Mouse (Mus musculus): ENCODE results near the gene Nrl.

Gene Nrl

DNA sequence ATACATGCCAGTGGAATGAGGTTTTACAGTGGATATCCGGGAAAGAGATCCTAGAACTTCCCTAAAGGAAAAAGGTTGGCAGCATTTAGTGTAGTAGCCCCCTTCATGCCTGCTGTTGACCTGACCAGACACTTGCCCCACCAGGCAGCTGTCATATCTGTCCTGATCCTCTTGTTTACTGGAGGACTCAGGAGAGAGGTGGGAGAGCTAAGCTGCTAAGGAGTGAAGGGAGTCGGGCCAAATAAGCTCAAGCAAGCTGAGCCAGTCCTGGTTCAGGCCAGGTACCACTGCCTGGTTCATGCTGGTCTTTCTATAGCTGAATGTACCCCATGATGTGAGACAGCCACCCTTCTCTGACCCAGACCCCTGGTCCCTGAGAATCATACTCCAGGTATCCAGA lies 1.9 kb upstream of the Nrl start:
- no peak for DNase-seq

DNA sequence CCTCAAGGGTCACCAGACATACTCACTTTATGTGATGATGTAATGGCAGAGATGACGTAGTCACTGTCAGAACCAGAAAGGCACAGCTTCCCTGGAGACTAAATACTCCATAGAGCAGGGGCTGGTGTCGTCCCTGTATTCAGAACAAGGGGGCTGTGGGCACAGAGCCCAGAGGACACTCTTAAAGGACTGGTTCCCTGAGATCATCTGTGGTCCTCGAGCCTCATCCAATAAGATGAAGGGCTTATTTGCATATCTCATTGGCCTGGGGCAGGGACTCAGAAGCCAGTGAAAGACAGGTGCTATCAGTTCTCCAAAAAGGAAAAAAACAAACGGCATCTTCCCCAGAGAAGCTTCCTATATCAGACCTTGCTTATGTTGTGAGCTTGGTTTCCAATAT lies 719 bp downstream of the Nrl start:
- DNase-seq = no peak

DNA sequence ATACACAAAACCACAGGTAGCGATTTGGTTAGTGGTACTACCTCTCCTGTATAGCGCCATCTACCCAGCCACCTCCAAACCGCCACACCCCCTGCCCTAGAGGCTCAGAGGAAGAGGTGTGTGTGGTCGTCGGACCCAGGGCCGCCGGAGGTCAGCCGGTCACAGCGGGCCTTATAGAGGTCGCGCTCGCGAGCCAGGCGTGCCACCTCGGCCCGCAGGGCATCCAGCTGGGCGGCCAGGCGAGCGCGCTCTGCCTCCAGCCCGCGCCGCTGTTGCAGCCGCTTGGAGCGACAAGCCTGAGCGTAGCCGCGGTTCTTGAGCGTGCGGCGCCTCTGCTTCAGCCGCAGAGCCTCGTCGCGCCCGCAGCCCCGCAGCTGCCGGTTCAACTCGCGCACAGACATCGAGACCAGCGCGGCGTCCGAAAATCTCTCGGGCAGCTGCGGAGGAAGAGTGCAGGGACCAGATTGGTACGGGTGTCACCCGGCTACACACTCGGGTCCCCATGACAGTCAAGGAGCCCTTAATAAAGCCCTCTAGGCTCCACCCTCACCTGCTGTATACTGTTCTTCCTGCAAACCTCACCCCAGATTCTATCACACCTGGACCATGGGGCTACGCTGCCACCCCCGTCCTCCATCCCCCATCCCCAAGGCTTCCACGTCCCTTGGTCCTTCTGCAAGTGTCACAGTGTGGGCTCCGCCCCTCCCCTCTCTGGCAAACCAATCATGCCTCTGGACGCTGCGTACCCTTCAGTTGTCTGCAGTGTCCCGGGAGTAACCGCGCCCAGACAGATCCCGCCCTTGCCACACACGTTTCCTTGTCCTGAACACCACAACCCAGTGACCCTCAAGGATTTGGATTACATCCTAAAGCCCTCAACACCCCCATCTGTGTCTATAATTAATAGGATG lies 4.1 kb downstream of the Nrl start:
- peak; percentile 22 for DNase-seq

DNA sequence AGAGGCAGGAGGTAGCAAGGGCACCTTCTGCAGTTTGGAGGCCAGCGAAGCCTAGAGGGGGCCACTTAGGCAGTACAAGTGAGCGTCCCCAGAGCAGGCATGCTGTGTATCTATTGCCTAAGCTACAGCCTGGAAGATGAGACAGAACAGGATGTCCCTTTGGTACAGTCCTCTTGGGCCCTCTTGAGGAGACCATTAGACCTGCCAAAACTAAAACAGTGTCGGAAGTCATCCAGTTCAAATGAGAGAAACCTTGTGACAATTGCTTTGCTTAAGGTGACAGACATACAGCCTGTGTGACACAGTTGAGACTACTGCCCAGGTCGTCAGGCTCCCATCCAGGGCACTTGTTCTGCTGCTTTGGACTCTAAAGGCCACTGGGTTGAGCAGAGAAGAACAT lies 5.2 kb downstream of the Nrl start:
- no peak for DNase-seq

DNA sequence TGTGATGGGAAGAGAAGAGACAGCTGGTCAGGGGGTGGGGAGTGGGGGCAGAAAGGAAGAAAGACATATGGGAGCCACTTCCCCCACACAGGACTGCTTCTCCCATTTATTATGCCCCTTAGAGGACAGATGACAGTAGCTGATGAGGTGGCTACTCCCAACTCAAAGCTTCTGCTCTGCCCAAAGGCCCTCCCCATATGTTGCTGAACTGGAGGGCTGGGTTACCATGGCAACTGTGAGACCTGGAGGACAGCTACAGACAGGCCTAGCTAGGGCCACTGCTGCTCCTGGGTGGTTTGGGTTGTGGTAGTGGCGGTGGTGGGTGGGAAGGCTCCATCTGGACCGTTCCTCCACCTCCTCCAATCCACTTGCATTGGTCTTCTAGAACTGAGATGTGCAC lies 5.9 kb downstream of the Nrl start:
- no peak for DNase-seq

DNA sequence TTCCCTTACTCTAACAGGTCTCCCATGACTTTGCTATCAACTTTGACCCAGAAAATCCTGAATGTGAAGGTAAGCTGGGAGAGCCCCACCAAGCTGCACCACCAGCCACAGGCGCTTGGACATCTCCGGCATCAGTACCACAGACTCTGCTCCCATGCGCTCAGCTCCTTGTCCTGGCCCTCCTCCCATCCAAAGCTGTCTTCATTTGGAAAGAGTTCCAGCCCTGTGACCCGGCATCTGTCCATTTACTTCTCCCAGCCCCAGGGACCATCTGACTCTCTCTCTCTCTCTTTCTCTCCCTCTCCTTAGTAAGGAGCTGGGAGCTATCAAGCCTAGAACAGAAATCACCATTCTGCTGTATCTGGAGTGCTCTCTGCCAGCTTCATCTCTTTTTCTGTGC lies 8.9 kb downstream of the Nrl start:
- no peak for DNase-seq

DNA sequence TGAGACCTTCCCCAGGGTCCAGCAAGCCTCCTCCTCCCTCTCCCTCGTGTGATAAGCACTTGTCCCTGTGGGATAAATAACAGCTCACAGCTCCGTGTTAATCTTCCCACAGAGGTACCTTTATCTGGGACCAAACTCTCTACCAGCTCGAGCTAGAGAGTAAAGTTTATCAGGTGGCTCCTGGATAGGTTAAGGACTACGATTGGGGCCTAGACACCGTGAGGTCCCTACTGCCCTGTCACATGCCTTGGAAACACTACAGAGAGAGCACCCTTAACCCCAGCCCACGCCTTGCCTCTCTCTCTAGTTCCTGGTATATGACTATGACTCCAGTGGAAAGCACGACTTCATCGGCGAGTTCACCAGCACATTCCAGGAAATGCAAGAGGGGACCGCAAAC lies 10.9 kb downstream of the Nrl start:
- no peak for DNase-seq

DNA sequence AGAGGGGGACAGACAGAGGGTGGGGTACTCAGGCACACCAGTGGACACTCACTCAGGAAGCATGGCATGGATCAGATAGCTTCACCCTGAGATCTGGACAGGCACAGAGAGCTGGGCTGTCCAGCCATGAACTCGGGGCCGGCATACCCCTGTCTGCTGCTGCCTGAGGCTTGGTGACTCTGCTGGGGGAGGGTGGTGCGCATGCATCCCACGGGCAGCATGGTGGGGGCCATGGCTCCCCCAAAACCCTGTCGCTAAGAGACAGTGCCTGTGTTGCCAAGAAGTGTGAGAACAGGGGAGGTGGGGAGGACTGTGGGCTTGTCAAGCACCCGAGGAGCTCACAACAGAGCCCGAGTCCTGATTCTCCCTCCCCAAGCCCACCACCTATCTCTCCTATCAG lies 13.7 kb downstream of the Nrl start:
- no peak for DNase-seq

DNA sequence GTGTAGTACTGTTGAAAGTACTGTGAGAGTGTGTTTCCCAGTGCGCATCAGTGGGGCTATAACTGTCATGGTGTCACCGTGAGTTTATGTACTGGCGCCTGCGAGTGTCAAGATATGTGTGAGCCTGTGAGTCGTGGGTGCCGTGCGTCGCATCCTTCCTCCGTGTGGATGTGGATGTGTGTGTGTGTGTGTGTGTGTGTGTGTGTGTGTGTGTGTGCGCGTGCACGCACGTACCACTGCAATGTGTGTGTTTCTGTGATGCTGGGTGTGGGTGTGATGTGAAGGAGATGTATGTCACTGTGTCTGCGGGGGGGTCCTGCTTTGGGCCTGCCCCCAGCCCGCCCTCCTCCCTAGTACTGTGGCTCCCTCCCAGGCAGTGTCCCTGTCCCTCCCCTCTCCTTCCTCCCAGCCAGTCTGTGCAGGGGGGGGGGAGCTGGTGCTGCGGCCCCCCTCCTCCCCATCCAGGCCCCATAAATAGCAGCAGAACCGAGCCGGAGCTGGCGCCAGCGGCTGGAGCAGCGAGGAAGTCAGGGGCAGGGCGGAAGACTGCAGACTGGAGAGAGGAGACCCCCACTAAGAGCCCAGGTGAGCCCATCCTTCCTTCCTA lies 14.6 kb downstream of the Nrl start, which contains the start of gene Cpne6:
TSS of gene Cpne6 (plus strand) at position 321 of the 607 bp plus-strand sequence.
- no peak for DNase-seq

DNA sequence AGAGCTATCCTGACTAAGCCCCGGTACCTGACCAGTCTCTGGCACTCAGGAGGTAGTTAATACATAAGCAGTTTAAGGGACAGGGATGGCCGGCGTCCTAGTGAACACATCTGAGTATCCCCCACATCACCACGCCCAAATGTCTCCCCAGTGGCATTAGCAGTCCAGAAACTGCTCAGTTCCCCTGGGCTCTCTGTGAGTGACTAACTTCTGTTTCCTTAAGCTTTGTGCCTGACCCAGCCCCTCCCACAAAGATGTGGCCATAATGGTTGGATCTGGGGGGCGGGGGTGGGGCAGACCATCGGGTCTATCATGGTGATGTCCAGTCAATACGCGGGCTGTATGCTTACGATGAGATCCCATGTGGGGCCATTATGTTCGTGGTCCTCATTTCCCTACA lies 15.2 kb downstream of the Nrl start:
- DNase-seq = no peak

DNA sequence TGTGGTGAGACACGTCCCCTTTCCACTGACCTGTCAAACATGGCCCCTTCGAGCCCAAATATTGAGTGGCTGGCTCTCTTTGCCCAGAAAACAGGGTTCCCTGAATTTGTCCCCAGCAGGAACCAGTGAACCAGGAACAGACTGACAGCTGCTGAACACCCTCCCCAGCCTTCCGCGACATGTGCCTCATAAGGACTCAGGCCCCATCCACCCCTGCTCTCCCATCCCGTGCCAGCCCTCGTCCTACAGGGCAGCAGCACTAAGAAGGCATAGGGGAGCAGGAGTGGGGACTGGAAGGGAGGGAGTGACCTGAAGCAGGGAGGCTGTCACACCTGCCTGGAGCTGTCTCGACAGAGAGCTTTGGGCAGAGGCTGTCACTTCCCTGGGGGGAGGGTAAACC lies 17.0 kb downstream of the Nrl start:
- DNase-seq = no peak

DNA sequence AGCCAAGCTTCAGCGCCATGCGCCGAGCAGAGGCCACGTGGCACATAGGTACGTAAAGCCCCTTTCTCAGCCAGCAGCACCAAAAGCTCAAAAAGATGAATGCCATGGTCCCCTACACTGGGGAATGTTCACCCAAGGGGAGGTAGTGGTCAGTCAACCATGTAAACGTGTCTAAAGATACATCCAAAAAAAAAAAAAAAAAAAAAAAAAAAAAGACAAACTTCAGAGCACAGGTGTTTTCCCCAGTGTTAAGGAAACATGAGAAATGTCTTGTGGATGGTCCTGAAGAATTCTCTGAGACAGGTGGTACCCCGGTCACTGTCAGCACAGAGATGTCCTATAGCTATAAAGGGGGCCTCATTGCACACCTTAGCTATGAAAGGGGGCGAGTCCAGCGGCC lies 19.2 kb downstream of the Nrl start:
- no peak for DNase-seq

DNA sequence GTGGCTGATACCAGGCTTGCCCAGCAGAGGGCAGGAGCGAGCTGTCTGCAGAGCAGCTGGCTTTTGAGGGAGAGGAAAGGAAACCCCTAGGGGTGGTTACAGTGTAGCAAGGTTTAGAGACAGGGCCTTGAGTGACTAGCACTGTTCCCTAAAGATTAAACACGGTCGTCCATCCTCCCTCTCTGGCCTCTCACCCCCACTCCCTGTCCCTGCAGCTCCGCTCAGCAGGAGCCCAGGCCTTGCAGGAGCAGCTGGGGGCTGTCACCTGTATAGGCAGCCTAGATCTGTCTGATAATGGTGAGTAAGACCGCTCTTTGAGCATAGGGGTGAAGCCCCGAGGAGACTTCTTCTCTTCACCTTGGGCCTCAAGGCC lies 27.3 kb downstream of the Nrl start:
- peak; percentile 87 for DNase-seq

DNA sequence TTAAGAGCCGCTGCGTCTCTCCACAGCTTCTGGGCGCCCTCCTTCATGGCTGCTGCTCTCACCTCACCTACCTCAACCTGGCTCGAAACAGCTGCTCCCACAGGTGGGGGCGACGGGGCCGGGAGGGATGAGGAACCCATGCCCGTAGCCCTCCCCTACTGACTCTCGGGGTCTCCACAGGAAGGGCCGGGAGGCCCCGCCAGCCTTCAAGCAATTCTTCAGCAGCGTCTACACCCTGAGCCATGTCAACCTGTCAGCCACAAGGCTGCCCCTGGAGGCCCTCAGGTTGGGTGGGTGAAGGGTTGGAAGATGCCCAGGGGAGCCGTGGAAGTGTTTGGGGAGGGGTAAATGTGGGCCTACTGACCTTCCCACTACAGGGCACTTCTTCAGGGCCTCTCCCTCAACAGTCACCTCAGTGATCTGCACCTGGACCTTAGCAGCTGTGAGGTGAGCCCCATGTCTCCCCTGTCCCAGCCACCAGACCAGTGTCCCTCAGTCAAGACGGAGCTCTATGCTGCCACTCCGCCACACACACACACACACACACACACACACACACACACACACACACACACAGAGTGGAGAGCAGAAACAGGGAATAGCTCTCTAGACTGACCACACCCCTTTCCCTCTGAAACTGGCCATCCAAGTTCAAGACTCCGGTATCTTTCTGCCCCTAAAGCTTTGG lies 27.9 kb downstream of the Nrl start:
- DNase-seq = no peak

DNA sequence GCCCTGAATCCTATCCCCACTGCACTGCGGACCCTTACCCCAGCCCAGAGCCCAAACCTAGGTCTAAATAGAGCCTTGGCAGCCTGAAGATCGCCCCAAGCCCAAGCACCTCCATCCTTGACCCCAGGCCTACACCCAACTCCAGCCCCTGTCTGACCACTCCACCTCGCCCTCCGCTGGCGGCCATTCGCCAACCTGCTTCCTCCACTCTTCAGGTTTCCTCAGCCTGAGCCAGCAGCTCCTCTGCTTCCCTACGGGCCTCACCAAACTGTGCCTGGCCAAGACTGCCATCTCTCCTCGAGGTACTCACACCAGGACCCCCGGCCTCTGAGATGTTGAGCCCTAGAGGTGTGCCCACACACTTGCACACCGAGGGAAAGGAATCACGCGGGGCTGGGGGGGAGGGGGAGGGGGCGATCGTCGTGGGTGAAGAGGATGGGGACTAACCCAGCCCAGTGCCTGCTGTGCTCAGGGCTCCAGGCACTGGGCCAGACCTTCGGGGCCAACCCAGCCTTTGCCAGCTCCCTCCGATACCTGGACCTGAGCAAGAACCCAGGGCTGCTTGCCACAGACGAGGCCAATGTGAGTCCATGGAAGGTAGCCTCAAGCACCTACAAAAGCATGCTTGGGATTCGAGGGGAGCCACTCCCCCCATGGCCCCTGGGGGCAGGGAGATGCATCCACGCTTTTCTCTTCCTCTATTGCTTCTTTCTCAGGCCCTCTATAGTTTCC lies 29.1 kb downstream of the Nrl start:
- DNase-seq = no peak

DNA sequence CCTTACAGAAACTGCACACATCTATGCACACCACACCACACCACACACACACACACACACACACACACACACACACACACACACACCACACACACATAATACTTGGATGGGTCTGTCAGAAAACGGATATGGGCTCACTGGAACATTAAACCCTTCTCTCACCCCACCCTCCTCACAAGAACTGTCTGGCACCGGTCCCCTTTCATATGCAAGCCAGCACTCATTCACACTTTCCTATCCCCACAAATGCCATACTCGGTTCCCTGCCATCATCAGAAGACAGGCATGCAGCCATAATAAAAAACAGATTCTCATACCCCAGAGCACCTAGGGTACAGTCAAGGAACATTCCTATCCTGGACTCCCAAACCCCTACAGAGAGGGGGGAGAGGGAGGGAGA lies 32.7 kb downstream of the Nrl start:
- DNase-seq = no peak

DNA sequence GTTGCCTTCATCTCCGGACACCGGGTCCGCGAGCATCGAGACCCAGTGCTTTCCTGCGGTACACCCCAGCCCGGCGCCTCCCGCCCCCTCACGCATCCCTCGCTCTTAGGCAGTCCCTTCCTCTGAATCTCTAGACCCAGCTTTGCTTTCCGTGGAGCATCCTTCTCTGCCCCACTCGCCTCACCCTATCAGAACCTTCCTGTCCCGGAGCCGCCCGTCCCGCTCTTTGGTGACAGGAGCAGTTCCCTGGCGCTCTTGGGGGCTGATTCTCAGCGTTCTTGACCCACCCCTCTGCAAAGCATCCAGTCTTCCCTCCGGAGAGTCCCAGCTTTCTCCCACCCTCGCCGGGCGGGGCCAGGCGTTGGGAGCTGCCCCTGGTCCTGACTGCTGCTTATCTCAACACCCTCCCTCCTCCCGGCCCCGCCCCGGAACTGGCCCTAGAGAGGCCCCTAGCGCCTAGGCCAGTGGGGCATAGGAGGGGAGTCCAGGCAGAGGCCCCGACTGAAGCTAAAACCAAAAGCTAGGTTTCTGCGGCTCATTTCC lies 33.4 kb downstream of the Nrl start:
- peak; percentile 49 for DNase-seq

DNA sequence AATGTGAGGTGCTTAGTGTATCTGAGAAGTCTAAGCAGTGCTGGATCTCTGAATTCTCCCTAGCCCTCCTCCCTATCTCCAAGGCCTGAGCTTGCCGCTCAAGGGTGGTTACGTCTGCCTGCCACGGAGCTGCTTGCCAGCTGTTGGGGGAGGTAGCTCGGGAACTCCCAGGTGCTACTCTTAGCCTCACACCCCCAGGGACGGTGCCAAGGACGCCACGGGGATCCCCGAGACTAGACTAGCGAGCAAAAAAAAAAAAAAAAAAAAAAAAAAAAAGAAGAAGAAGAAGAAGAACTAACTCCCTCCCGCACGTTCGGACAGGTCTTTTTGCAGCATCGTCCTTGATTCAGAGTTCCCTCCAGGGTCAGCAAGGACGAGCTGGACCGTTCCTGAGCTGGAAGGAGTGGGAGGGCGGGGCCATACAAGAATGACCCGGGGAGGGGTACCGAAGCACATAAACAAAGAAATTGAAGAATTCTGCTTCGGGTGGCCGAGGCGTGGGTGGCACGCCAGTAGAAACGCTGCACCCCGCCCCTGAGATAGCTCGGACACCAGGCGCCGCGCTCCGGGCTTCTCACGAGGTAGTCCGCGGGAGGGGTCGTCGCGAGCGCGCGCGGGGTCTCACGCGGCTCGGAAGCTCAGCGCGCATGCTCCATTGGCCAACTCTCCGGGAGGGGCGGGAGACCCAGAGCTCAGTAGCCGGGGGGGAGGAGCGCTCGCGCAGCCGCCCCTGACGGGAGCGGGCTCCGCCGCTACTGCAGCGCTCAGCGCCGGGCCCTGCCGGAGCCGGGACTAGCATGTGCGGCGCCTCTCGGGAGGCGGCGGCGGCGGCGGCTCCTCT lies 34.2 kb downstream of the Nrl start, which contains the start of gene Carmil3:
TSS of gene Carmil3 (plus strand) at position 291 of the 841 bp plus-strand sequence.
- DNase-seq = peak; percentile 70

DNA sequence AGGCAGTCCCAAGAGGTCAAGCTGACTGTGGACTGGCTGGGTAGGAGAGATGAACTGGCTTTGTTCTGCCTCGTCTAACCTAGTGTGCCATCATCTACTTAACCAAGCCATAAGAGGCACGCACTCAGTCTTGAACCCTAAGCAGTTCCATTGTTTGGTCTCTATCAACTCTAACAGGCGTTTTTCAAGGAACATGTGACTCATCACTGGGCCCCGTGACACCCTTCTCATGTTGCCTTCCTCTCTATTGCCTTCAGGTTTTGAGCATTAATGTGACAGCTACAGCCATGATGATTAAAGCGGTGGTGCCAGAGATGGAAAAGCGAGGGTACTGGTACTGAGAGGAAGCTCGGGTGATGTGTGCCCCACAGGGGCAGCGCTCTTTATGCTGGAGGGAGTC lies 37.9 kb downstream of the Nrl start:
- DNase-seq = no peak

DNA sequence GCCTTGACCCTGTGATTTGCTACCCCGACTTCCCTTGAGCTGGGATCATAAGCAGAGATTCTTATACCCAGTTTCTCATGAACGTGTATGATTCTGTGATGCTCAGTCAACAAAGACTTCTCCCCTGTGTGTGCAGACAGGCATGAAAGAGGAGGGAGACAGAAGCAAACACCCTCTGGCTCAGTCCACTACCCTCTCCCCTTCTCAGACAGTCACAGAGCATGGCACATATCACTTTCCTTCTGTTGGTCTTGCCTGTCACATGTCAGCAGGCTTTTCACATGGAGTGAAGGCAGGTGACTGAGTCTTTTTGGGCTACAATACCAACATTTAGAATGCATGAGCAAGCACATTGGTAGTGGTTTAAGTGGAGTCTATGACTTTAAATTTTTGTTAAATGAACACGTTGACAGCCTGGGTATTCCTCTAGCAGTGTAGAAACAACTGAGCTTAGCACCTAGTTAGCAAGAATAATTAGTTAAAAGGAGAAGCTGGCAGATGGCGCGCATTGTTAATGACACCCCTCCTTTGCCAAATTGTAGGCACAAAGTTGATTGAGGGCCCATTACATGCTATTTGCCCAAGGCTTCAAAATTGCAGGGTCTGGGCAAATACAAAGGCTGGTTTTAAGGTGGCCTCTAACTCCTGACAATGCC lies 40.2 kb downstream of the Nrl start:
- no peak for DNase-seq

DNA sequence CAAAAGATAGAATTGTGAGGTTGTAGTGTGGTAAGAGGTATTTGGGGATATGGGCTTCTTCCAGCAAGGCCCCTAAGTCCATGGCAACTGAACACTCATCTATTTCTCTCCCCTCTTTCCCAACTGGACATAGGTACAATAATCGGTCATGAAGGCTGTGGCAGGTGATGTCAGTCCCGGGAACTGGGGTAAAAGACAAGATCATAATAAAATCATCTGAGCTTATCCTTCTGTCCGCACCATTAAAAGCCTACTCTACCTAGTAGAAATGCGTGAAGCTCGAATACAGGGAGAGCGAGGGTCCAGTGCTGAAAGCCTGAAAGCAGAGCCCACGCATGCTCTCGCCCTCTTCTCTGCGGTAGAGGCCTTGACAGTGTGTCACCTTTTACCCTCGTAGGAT lies 45.2 kb downstream of the Nrl start:
- no peak for DNase-seq
